Mouse (Mus musculus): ENCODE results near the gene Prelp. TPM values are rescaled to one million over a fixed set of nuclear protein-coding genes. Genes with fewer than 3 reads are reported as not detected.
"Not testable (repeated sequence)": the region's sequence is repeated elsewhere in the genome, so short reads cannot be mapped to it uniquely, and the experiment has no call there.

The Prelp gene
- 3.8 and 4.2 TPM in 2 replicates for polyA plus RNA-seq (2015; fragmentation: Nextera tagmentation; extraction: Ambion mirVana)

DNA sequence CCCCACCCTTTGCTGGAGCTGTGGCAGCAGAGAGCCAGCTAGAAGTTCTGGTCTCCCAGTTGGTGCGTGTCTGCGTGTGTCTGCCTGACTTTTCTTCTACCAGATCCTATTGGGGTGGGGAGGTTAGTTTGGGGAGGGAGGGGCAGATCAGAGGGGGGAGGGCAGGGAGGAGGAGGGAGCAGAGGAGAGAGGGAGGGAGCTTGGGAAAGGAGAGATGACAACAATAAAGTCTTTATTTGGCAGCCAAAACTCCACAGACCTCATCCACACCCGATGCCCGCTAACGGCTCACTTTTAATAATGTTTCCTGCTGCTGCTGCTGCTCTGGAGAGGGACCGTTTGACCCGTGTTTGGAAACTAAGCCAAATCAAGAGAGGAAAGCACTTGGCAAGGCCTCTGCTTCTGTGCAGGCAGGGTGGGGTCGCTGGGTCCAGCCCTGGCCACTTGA, at the start of gene Prelp:
Prelp (minus strand) TSS at position 111 of the 448 bp plus-strand sequence.
- H3K4me1 ChIP-seq: peaks cover 33% of the 10 kb centered on the region
- peak within 1 kb of the TSS; percentile 15; the same call in 1 of the 2 replicates for H3K27ac ChIP-seq (replicated peaks)
- WGBS: 6% methylated on average over 8 of the region's 8 CpGs
- no peak within 1 kb of the TSS for H3K9ac ChIP-seq (replicated peaks)
- H3K4me2 ChIP-seq (replicated peaks): no peak within 1 kb of the TSS
- no peak within 1 kb of the TSS for H3K4me3 ChIP-seq
- no peaks in the 10 kb centered on the region for H3K9me3 ChIP-seq
- H3K27me3 ChIP-seq: no peaks in the 10 kb centered on the region
- no peaks in the 10 kb centered on the region for H3K36me3 ChIP-seq
- peak; percentile 17; the same call in 1 of the 2 replicates for ATAC-seq (replicated peaks)

DNA sequence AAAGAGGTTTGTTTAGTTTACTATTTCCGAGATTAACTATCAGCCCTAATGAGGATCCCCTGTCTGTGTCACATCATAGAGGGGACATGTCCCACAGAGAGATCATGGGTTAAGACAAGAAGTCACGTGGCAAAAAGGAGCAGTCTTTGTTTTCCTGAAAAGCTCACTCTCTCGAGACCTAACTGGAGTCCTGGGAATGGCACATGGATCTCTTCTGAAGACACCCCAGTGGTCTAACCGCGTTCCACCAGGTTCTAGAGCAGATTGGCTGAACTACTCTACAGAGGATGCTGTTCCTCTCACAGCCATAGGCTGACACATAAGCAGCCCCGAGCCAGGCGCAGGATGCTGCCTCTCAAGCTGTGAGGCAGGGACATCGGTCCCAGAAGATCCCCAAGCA, 48.2 kb upstream of the Prelp start:
- Histone ChIP-seq H3K9me3 (no peaks in the 10 kb centered on the region), H3K4me3 (no peak overlapping the region), H3K9ac (replicated peaks) (no peak overlapping the region), H3K27ac (replicated peaks) (no peak overlapping the region), H3K36me3 (no peaks in the 10 kb centered on the region), H3K27me3 (no peaks in the 10 kb centered on the region), H3K4me1 (peaks cover 7% of the 10 kb centered on the region; the same call in 1 of the 2 replicates), H3K4me2 (replicated peaks) (no peak overlapping the region)
- ATAC-seq (replicated peaks): no peak
- 87% methylated on average over 8 of the region's 8 CpGs for WGBS

DNA sequence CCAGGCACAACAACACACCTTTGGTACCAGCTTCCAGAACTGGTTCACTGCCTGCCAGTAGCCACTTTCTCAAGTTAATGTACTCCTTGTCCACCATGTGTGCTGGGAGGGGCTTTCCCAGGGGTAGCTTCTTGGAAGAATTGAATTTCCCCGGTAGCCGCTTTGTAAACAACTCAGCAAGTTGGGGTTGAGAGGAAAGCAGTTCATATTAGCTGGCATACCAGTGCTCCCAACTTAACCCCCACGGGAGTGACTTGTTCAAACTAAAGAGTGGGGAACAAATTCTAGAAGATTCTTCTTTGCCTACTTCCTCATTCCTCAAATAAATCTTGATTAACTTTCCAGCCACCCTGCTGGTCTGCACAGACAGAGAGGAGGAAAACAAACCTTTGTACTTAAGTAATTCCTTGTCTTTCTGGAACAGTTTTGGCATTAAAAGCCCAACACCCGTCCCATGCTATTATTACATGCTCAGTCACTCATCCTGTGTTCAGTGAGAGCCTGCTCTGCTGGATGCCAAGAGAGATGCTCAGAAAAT, 47.6 kb upstream of the Prelp start:
- Histone ChIP-seq H3K4me1 (peaks cover 7% of the 10 kb centered on the region; the same call in 1 of the 2 replicates), H3K9ac (replicated peaks) (no peak overlapping the region), H3K27me3 (no peaks in the 10 kb centered on the region), H3K27ac (replicated peaks) (no peak overlapping the region), H3K9me3 (no peaks in the 10 kb centered on the region), H3K4me3 (no peak overlapping the region), H3K4me2 (replicated peaks) (no peak overlapping the region), H3K36me3 (no peaks in the 10 kb centered on the region)
- ATAC-seq (replicated peaks): no peak
- 74% methylated on average over 4 of the region's 4 CpGs for WGBS

DNA sequence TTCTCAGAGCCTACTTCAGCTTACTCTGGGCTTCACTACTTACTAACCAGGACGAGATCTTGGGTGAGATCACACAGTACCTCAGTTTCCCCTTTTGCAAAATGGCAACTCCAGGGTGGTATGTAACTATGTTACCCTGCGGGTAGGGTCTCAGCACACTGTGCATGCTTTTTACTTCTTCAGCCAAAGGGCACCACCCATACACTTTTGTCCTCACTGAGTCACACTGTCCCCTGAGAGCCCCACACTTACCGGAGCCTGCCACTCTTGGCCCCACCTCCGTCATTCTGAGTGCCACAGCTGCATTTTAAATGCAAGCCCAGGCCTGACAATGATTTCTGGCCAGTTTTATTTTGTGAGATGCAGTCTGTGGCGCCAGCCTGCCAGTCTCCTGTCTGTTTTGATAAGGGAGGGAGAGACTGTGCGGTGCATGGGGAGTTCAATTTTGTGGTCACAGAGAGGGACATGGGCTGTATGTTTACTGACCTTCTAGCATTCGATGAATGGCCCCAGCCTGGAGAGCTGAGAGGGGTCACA, 46.3 kb upstream of the Prelp start:
- no peak for ATAC-seq (replicated peaks)
- Histone ChIP-seq H3K9me3 (no peaks in the 10 kb centered on the region), H3K27ac (replicated peaks) (no peak overlapping the region), H3K4me2 (replicated peaks) (no peak overlapping the region), H3K36me3 (no peaks in the 10 kb centered on the region), H3K9ac (replicated peaks) (no peak overlapping the region), H3K4me3 (no peak overlapping the region), H3K27me3 (no peaks in the 10 kb centered on the region), H3K4me1 (no peaks in the 10 kb centered on the region)
- WGBS: 74% methylated on average over 7 of the region's 7 CpGs

DNA sequence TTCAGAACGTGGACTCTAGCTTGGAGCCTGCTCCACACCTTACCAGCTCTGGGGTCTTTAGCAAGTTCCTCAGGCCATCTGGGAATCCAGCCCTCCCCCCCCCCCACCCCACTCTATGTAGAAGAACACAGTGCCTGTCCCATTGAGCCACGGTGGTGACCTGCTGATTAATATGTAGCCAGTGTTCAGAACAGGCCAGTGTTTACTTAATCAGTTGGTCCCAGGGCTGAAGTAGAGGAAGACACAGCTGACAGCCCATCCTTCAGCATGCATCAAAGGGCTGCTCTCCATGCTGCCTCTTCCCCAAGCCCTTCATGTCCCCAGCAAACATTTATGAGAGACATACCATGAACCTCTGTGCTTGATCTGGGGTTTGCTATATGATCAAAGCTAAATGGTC, 44.8 kb upstream of the Prelp start:
- no peaks in the 10 kb centered on the region for H3K36me3 ChIP-seq
- H3K9me3 ChIP-seq: no peaks in the 10 kb centered on the region
- 0 out of 2 replicates have a peak, but pooled peaks cover 6% of the 10 kb centered on the region for H3K4me1 ChIP-seq
- no peak overlapping the region for H3K4me3 ChIP-seq
- 63% methylated on average over 2 of the region's 2 CpGs for WGBS
- H3K4me2 ChIP-seq (replicated peaks): no peak overlapping the region
- no peaks in the 10 kb centered on the region for H3K27me3 ChIP-seq
- no peak overlapping the region for H3K9ac ChIP-seq (replicated peaks)
- H3K27ac ChIP-seq (replicated peaks): no peak overlapping the region
- no peak for ATAC-seq (replicated peaks)

DNA sequence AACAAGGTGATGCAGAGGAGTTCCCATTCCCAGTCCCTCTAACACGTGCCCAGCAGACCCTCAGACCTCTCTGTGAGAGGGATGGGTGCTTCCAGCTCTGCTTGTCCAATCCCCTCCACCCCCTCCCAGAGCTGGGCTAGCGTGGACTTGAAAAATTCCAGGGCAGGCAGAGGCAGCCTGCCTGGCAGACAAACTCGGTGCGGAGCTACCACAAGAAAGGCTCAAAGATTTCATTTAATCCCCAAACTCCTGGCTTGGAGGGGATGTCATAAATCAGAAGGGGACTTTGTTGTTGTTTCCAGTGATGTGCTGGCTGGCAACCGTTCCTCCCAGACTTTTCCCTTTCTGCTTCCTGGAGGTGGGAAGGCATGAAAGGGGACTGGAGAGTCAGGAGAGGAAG, 44.1 kb upstream of the Prelp start:
- no peaks in the 10 kb centered on the region for H3K27me3 ChIP-seq
- no peak for ATAC-seq (replicated peaks)
- no peak overlapping the region for H3K4me3 ChIP-seq
- H3K36me3 ChIP-seq: no peaks in the 10 kb centered on the region
- H3K4me1 ChIP-seq: 0 out of 2 replicates have a peak, but pooled peaks cover 6% of the 10 kb centered on the region
- H3K4me2 ChIP-seq (replicated peaks): no peak overlapping the region
- H3K9me3 ChIP-seq: no peaks in the 10 kb centered on the region
- no peak overlapping the region for H3K27ac ChIP-seq (replicated peaks)
- 54% methylated on average over 5 of the region's 5 CpGs for WGBS
- no peak overlapping the region for H3K9ac ChIP-seq (replicated peaks)

DNA sequence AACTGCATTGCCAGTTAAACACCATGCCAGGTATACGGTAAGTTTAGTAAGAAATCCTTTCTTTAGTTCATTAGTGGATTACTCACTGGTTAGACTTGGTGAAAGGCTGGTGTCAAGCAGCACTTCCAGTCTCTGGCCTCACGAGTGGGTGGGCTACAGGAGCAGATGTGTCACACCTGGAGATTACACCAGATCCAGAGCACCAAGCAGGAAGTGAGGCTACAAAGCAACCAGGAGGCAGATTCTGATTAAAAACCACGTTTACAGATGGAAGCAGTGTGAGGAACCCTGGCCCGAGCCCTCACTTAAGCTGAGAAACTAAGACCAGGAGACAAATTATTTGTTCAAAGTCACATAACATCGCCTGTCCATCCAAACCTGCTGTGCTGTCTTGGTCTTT, 43.5 kb upstream of the Prelp start:
- no peak overlapping the region for H3K4me2 ChIP-seq (replicated peaks)
- WGBS: 82% methylated on average over 5 of the region's 5 CpGs
- H3K9ac ChIP-seq (replicated peaks): no peak overlapping the region
- no peak overlapping the region for H3K27ac ChIP-seq (replicated peaks)
- no peak overlapping the region for H3K4me3 ChIP-seq
- no peaks in the 10 kb centered on the region for H3K36me3 ChIP-seq
- no peak for ATAC-seq (replicated peaks)
- H3K27me3 ChIP-seq: no peaks in the 10 kb centered on the region
- H3K4me1 ChIP-seq: 0 out of 2 replicates have a peak, but pooled peaks cover 6% of the 10 kb centered on the region
- H3K9me3 ChIP-seq: no peaks in the 10 kb centered on the region

DNA sequence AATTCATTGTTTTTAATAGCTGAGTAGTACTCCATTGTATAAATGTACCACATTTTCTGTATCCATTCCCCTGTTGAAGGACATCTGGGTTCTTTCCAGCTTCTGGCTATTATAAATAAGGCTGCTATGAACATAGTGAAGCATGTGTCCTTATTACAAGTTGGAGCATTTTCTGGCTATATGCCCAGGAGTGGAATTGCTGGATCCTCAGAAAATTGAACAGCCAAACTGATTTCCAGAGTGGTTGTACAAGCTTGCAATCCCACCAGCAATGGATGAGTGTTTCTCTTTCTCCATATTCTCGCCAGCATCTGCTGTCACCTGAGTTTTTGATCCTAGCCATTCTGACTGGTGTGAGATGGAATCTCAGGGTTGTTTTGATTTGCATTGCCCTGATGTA, 42.4 kb upstream of the Prelp start:
- not testable (repeated sequence) for ATAC-seq (replicated peaks)

DNA sequence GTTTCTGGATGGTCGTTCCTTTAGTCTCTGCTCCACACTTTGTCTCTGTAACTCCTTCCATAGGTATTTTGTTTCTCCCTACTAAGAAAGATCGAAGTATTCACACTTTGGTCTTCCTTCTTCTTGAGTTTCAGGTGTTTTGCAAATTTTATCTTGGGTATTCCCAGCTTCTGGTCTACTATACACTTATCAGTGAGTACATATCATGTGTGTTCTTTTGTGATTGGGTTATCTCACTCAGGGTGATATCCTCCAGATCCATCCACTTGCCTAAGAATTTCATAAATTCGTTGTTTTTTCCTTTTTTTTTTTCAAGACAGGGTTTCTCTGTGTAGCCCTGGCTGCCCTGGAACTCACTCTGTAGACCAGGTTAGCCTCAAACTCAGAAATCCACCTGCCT, 41.9 kb upstream of the Prelp start:
- ATAC-seq (replicated peaks); H3K9me3 ChIP-seq; H3K27me3 ChIP-seq; H3K4me2 ChIP-seq (replicated peaks); H3K27ac ChIP-seq (replicated peaks); H3K36me3 ChIP-seq; H3K9ac ChIP-seq (replicated peaks); H3K4me3 ChIP-seq; H3K4me1 ChIP-seq: not testable (repeated sequence)
- 91% methylated on average over 3 of the region's 3 CpGs for WGBS

More for the DNA sequence above, 42.4 kb upstream of the Prelp start:
- not testable (repeated sequence) for H3K4me3 ChIP-seq; H3K27ac ChIP-seq (replicated peaks); H3K36me3 ChIP-seq; H3K9ac ChIP-seq (replicated peaks); H3K27me3 ChIP-seq; H3K9me3 ChIP-seq; H3K4me2 ChIP-seq (replicated peaks); H3K4me1 ChIP-seq
- WGBS: 94% methylated on average over 1 of the region's 1 CpGs

DNA sequence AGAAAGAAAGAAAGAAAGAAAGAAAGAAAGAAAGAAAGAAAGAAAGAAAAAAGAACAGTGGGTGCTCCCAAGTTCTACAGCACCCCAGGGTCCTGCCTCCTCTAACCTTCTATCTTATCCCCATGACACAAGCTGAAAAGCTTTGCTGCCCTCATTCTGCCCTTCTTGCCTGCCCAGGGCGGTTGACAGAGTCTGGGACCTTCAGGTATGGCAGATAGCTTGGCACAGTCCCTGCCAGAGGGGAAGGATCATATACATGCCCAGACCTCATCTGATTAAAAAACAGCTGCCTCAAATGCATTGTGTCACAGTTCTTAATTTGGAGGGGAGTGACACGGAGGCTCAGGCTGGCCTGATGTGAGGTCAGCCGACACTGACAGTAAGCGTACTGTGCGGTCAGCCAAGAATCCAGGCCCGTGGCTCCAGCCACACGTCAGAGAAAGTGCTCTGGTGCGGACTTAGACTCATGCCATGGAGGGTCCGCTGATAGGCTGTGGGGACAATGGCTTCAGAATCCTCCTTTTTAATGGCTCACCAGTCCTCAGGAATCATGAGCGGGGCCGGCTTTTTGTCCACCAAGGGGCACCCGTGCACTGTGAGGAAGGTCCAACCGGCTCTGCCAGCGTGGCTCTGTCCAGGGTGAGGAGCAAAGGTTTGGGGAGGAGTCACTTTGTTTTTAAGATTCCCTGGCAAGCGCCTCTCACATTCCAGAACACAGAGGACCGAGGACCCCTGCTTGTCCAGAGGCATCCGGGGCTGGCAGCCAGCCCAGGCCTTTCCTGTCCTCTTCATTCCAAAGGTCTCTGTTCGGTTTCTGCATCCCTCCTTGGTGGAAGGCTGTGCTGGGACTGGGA, 40.3 kb upstream of the Prelp start:
- Histone ChIP-seq H3K9me3 (no peaks in the 10 kb centered on the region), H3K36me3 (no peaks in the 10 kb centered on the region), H3K27ac (replicated peaks) (no peak overlapping the region), H3K4me1 (0 out of 2 replicates have a peak, but pooled peaks cover 6% of the 10 kb centered on the region), H3K9ac (replicated peaks) (no peak overlapping the region), H3K4me3 (no peak overlapping the region), H3K4me2 (replicated peaks) (0 out of 2 replicates have a peak overlapping the region, but pooled peaks have one; percentile 13), H3K27me3 (no peaks in the 10 kb centered on the region)
- WGBS: 9% methylated on average over 18 of the region's 18 CpGs
- ATAC-seq (replicated peaks): peak; percentile 51; the same call in 1 of the 2 replicates

DNA sequence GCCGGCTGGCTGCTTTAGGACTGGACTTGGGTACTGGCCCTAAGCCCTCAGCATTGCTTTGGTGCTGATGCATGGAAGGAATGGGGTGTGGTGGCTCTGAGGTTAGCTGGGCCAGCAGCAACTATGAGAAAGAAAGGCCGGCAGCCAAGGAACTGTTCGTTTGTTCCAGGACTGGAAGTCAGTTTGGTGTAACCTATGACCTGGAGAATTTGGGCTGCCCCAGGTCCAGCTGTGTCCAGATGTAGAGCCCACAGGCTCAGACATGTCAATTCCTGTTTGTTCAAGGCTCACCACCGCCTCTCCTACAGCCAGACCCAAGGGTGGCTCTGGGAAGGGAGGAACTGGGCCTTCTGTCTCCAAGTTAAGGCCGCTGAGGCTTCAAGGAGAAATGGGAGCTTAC, 38.3 kb upstream of the Prelp start:
- 0 out of 2 replicates have a peak, but pooled peaks cover 6% of the 10 kb centered on the region for H3K4me1 ChIP-seq
- no peak overlapping the region for H3K4me3 ChIP-seq
- no peak overlapping the region for H3K27ac ChIP-seq (replicated peaks)
- no peak overlapping the region for H3K9ac ChIP-seq (replicated peaks)
- WGBS: 83% methylated on average over 5 of the region's 5 CpGs
- no peaks in the 10 kb centered on the region for H3K27me3 ChIP-seq
- H3K9me3 ChIP-seq: no peaks in the 10 kb centered on the region
- no peak overlapping the region for H3K4me2 ChIP-seq (replicated peaks)
- no peak for ATAC-seq (replicated peaks)
- H3K36me3 ChIP-seq: no peaks in the 10 kb centered on the region

DNA sequence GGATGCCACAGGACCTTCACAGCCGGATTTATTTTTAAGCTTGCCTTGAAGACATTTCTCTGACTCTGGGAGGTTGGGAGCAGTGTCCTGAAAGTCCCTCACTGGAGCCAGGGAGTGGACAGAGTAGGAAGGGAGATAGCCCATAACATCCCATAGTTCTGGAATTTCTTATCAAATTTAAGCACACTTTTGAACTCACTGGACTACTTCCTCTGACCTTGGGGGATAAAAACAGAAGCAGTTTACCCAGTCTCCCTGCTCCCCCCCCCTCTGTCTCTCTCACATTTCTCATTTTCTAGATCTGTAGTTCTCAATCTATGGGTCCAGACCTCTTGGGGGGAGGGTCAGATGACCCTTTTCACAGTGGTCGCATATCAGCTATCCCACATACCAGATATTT, 32.8 kb upstream of the Prelp start:
- Histone ChIP-seq H3K9ac (replicated peaks) (no peak overlapping the region), H3K9me3 (no peaks in the 10 kb centered on the region), H3K27ac (replicated peaks) (no peak overlapping the region), H3K4me2 (replicated peaks) (no peak overlapping the region), H3K36me3 (no peaks in the 10 kb centered on the region), H3K27me3 (no peaks in the 10 kb centered on the region), H3K4me1 (no peaks in the 10 kb centered on the region), H3K4me3 (no peak overlapping the region)
- ATAC-seq (replicated peaks): no peak
- 78% methylated on average over 2 of the region's 2 CpGs for WGBS
